Mouse (Mus musculus) olfactory bulb, adult 2 months (tissue): ENCODE measurements around the gene Olfr1000. TPM values are rescaled to one million over a fixed set of nuclear protein-coding genes. Genes with fewer than 3 reads are reported as not detected.
"Not testable (repeated sequence)": the region's sequence is repeated elsewhere in the genome, so short reads cannot be mapped to it uniquely, and the experiment has no call there.

Experiments
- H3K27ac ChIP-seq: fragments of 200-500 bp; 2 replicates; pipeline ENCODE4 v1.5.1; 2012; ENCODE audit warnings: low read depth, low read length; ENCODE audit not compliant: insufficient read depth
- H3K4me1 ChIP-seq: fragments of 200-500 bp; 2 replicates; pipeline ENCODE4 v1.6.1; 2012; ENCODE audit warnings: low read length; ENCODE audit not compliant: control insufficient read depth, insufficient read depth
- H3K4me3 ChIP-seq: fragments of 200-500 bp; 2 replicates; pipeline ENCODE4 v1.5.1; 2012; ENCODE audit warnings: mild to moderate bottlenecking, low read depth, low read length, moderate library complexity; ENCODE audit not compliant: insufficient read depth
- CTCF ChIP-seq: fragments of 200-500 bp; IDR thresholded peaks from 2 replicates; pipeline ENCODE4 v1.5.1; 2012; ENCODE audit warnings: low read depth, mild to moderate bottlenecking, low read length, moderate library complexity; ENCODE audit not compliant: insufficient read depth
- POLR2A ChIP-seq: fragments of 200-500 bp; IDR thresholded peaks from 2 replicates; pipeline ENCODE4 v1.6.1; 2012; ENCODE audit warnings: mild to moderate bottlenecking, low read depth, low read length, moderate library complexity; ENCODE audit not compliant: insufficient read depth
- WGBS: fragments of 180-500 bp; shearing (Covaris S2); methylation state at CpG from one replicate; pipeline ENCODE4 v1.1.7; 2018; 5-methylcytosine and 5-hydroxymethylcytosine counted together
- polyA plus RNA-seq: library from polyadenylated mRNA; stranded (reverse); fragments of >200 nt; gene quantifications from 2 replicates; pipeline ENCODE4 v1.2.4, GENCODE M21; 2012; ENCODE audit warnings: low replicate concordance; ENCODE audit not compliant: missing spikeins, insufficient read depth, insufficient read length

The Olfr1000 gene
- not detected in 2 replicates for polyA plus RNA-seq

GRCm38 (mm10) chr2:85611803-85612202 is at the start of gene Olfr1000:
Gene Olfr1000, minus strand, starts transcription at chr2:85611903.
- Histone ChIP-seq H3K27ac (no peak within 1 kb of the TSS), H3K4me1 (no peaks in the 10 kb centered on the region), H3K4me3 (no peak within 1 kb of the TSS)
- TF ChIP-seq CTCF (no peak), POLR2A (no peak)
- WGBS = 75% methylated on average over 1 of the region's 1 CpGs

GRCm38 (mm10) chr2:85650604-85651003 is 38.9 kb upstream of the Olfr1000 start, which contains the start of gene Olfr1002:
Gene Olfr1002, minus strand, starts transcription at chr2:85650704.
- TF ChIP-seq POLR2A = no peak
- TF ChIP-seq CTCF = no peak
- Histone ChIP-seq H3K27ac (no peak within 1 kb of the TSS), H3K4me1 (no peaks in the 10 kb centered on the region), H3K4me3 (no peak within 1 kb of the TSS)
- 94% methylated on average over 1 of the region's 1 CpGs for WGBS

- H3K4me3 ChIP-seq, H3K27ac ChIP-seq: not testable (repeated sequence)
- 84% methylated on average over 2 of the region's 2 CpGs for whole genome bisulfite sequencing
Observed at GRCm38 (mm10) chr2:85588648-85589047, 23.1 kb downstream of the Olfr1000 start, which contains the start of gene Olfr998. Gene Olfr998, plus strand, starts transcription at chr2:85588948.

GRCm38 (mm10) chr2:85578915-85579314 is 32.8 kb downstream of the Olfr1000 start, which contains the start of gene Olfr996:
Gene Olfr996, plus strand, starts transcription at chr2:85579215.
- Histone ChIP-seq H3K4me3 (no peak within 1 kb of the TSS), H3K27ac (no peak within 1 kb of the TSS), H3K4me1 (no peaks in the 10 kb centered on the region)
- no peak for TF ChIP-seq POLR2A
- TF ChIP-seq CTCF = no peak

More at GRCm38 (mm10) chr2:85588648-85589047, 23.1 kb downstream of the Olfr1000 start, which contains the start of gene Olfr998:
- H3K4me1 ChIP-seq = not testable (repeated sequence)

- TF ChIP-seq POLR2A (no peak), CTCF (no peak)
- WGBS = 20% methylated on average over 4 of the region's 4 CpGs
- no peak overlapping the region for H3K4me3 ChIP-seq
- no peak overlapping the region for H3K27ac ChIP-seq
- no peaks in the 10 kb centered on the region for H3K4me1 ChIP-seq
Observed at GRCm38 (mm10) chr2:85561187-85561586, 50.5 kb downstream of the Olfr1000 start.

GRCm38 (mm10) chr2:85560226-85560625 is 51.5 kb downstream of the Olfr1000 start:
- whole genome bisulfite sequencing = 76% methylated on average over 4 of the region's 4 CpGs
- Histone ChIP-seq H3K4me1 (no peaks in the 10 kb centered on the region), H3K4me3 (no peak overlapping the region), H3K27ac (no peak overlapping the region)
- no peak for TF ChIP-seq CTCF
- no peak for TF ChIP-seq POLR2A

Other genes starting within 250 kb of the Olfr1000 start
- not detected in 2 replicates for gene Olfr988, start 248.7 kb downstream of the Olfr1000 start, polyA plus RNA-seq
- gene Olfr992, start 202.4 kb downstream of the Olfr1000 start, polyA plus RNA-seq = not detected in 2 replicates
- gene Olfr993, start 197.0 kb downstream of the Olfr1000 start, polyA plus RNA-seq = not detected in 2 replicates
- not detected in 2 replicates for gene Olfr994, start 175.5 kb downstream of the Olfr1000 start, polyA plus RNA-seq
- not detected in 2 replicates for gene Olfr995, start 168.3 kb downstream of the Olfr1000 start, polyA plus RNA-seq
- not detected in 2 replicates for gene 4833423E24Rik, start 92.9 kb downstream of the Olfr1000 start, polyA plus RNA-seq
- not detected in 2 replicates for gene Olfr996, start 32.7 kb downstream of the Olfr1000 start, polyA plus RNA-seq
- not detected in 2 replicates for gene Olfr998, start 23.0 kb downstream of the Olfr1000 start, polyA plus RNA-seq
- gene Olfr1002, start 38.8 kb upstream of the Olfr1000 start, polyA plus RNA-seq = not detected in 2 replicates
- gene Olfr154, start 52.6 kb upstream of the Olfr1000 start, polyA plus RNA-seq = not detected in 2 replicates
- not detected in 2 replicates for gene Olfr1006, start 66.9 kb upstream of the Olfr1000 start, polyA plus RNA-seq
- gene Olfr1008, start 77.5 kb upstream of the Olfr1000 start, polyA plus RNA-seq = not detected in 2 replicates
- not detected in 2 replicates for gene Olfr1009, start 103.5 kb upstream of the Olfr1000 start, polyA plus RNA-seq
- gene Olfr1012, start 150.9 kb upstream of the Olfr1000 start, polyA plus RNA-seq = not detected in 2 replicates
- not detected in 2 replicates for gene Olfr1013, start 155.2 kb upstream of the Olfr1000 start, polyA plus RNA-seq
- not detected in 2 replicates for gene Olfr1014, start 160.8 kb upstream of the Olfr1000 start, polyA plus RNA-seq
- not detected in 2 replicates for gene Olfr1015, start 170.1 kb upstream of the Olfr1000 start, polyA plus RNA-seq
- not detected in 2 replicates for gene Olfr1016, start 190.6 kb upstream of the Olfr1000 start, polyA plus RNA-seq
- gene Olfr1018, start 206.6 kb upstream of the Olfr1000 start, polyA plus RNA-seq = not detected in 2 replicates
- gene Olfr1019, start 233.6 kb upstream of the Olfr1000 start, polyA plus RNA-seq = not detected in 2 replicates
- gene Olfr1020, start 235.1 kb upstream of the Olfr1000 start, polyA plus RNA-seq = not detected in 2 replicates